In the genomic region with DNA sequence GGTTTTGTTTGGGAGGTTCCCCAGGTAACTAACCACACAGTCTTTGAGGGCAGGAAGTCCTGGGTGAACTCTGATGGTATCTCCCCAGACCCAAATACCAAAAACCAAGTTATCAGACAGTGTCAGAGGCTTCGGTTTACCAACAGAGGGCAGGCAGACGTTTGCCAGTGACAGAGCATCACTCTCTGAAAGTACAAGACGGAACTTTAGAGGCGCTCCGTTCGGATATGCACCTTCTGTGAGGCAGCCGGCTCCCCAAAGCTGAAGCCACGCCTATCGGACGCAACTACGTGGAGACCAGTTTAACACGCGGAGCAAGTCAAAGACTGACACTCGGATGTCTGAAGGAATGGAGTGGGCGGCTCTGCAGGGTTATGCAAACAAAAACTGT, we compare ENCODE assay signal across 10 mouse cellular contexts. TPM values are rescaled to one million over a fixed set of nuclear protein-coding genes. Genes with fewer than 3 reads are reported as not detected.
DNase-seq lines count a peak whose midpoint lies in the region; ATAC-seq and TF ChIP-seq lines count a peak whose summit lies in the region.
"Had no signal": no experiment of that assay in that cellular context is flagged by ENCODE, and none has a peak within 500 bp of the region (broad histone marks: within the 10 kb centered on the region; RNA-seq: fewer than 3 reads in every experiment).

No protein-coding gene starts in this region.

- no peak for ATAC-seq in liver, embryonic 15.5 days (ENCODE audit: insufficient read depth)

- H3K4me1 ChIP-seq in liver, embryonic 15.5 days (replicated peaks): peaks cover 7% of the 10 kb centered on the region; the same call in 1 of the 2 replicates

- peaks cover 40% of the 10 kb centered on the region for H3K27me3 ChIP-seq in liver, embryonic 15.5 days
- H3K27me3 ChIP-seq: CH12.LX had no signal

- TF ChIP-seq CTCF in gastrocnemius, adult 2 months (IDR thresholded peaks at IDR 0.05): no peak

- WGBS in liver, embryonic 15.5 days (ENCODE audit: insufficient replicate concordance): 5% methylated on average over 15 of the region's 15 CpGs

- H3K27ac ChIP-seq in gastrocnemius, adult 2 months: peak overlapping the region; percentile 67
- H3K27ac ChIP-seq in liver, embryonic 15.5 days (replicated peaks): no peak overlapping the region
- H3K27ac ChIP-seq: neural tube, embryonic 12.5 days had no signal

- no peak for DNase-seq in gastrocnemius, adult 2 months
- no peak for DNase-seq in gastrocnemius, postnatal 25 days
- peak; percentile 86 for DNase-seq in 416B (ENCODE audit: low read depth)
- peak; percentile 57 for DNase-seq in fat pad, adult 2 months (ENCODE audit: extremely low read depth, low read depth, low spot score)
- no peak for DNase-seq in right cerebral cortex, postnatal 36 days (ENCODE audit: low spot score in 2 of 2)
- no peak for DNase-seq in left cerebral cortex, adult 11 months (ENCODE audit: low spot score)
- no peak for DNase-seq in urinary bladder, postnatal 10 days (ENCODE audit: low spot score)

- H3K36me3 ChIP-seq in liver, embryonic 15.5 days (replicated peaks): no peaks in the 10 kb centered on the region
- H3K36me3 ChIP-seq: neural tube, embryonic 12.5 days had no signal

- H3K4me3 ChIP-seq in gastrocnemius, adult 2 months: peak overlapping the region; percentile 20; the same call in 1 of the 2 replicates
- no peak overlapping the region for H3K4me3 ChIP-seq in liver, embryonic 15.5 days (replicated peaks)
- H3K4me3 ChIP-seq: neural tube, embryonic 12.5 days had no signal

- intact Hi-C loops in gastrocnemius, adult 2 months (cut with DNase I): loop anchor here (5.0 kb wide), 1 partner anchor 81 kb away; a partner anchor contains a TSS

- H3K9me3 ChIP-seq in liver, embryonic 15.5 days (replicated peaks): no peaks in the 10 kb centered on the region
- H3K9me3 ChIP-seq: neural tube, embryonic 12.5 days had no signal

- no peak overlapping the region for H3K9ac ChIP-seq in liver, embryonic 15.5 days
- H3K9ac ChIP-seq: neural tube, embryonic 12.5 days had no signal

- H3K4me2 ChIP-seq in liver, embryonic 15.5 days: peak overlapping the region; percentile 32
- H3K4me2 ChIP-seq: neural tube, embryonic 12.5 days had no signal

RNA-seq across cellular contexts. Expression of a gene that starts 3.0 kb away (rescaled TPM):
- 100 to 1,000 TPM; 111 to 116 TPM for total RNA-seq in gastrocnemius, adult 2 months (2021)
- 100 to 1,000 TPM in 1 of 2 experiments, 10 to 100 TPM in 1; 82.3 to 109 TPM for total RNA-seq in gastrocnemius, postnatal 25 days (2021)
- polyA plus RNA-seq in liver, embryonic 15.5 days (2015; fragmentation: Nextera tagmentation; extraction: Ambion mirVana): 1.2 and 1.3 TPM in 2 replicates
- total RNA-seq: CH12.LX had no signal

Comparison
In these comparisons a context has a peak if more than half of its experiments do, and no peak if none do; other contexts are left out.
1. DNase-seq: peak in 416B (single experiment) and fat pad, adult 2 months (single experiment); none in gastrocnemius, adult 2 months (single experiment), gastrocnemius, postnatal 25 days (single experiment), right cerebral cortex, postnatal 36 days (0 of 2), left cerebral cortex, adult 11 months (single experiment) and urinary bladder, postnatal 10 days (single experiment).